Mouse (Mus musculus): ENCODE results near the gene Slbp.

The Slbp gene

DNA sequence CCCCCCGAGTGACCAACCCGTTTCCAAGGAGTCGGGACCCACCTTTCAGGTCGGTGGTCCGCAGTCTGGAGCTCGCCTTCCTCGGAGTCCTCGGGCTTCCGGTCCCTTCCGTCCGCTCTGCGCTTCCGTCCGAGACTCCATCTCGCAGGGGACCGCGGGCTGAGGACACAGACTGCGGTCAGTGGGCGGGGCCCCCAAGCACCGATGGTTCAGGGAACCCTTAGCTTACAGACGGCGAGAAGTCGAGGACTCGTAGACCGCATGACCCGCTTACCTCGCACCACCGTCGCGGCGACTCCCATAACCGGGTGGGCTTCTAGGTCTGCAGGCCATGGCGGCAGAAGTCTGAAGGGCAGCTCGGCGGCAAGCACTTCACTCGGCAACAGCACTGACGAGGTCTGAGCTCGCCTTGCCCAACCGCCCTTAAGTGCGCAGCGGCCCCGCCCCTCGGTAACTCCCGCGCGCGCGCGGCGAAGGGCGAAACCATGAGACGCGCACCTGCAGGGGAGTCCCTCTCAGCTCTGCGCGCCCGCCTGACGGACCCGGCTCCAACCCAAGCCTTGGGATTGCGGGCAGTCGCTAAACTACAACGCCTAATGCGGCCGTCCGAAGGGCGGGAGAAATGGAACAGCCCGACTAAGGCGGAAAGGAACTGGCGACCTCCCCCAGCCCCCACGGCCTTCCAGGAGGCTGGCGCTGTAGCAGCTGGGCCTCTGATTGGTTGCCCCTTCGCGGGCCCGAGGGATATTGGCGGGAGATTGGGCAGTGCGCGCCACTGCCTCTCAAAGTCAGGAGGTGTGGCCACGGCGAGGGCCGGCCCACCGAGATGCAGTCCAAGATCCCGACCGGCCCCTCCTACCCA is at the start of gene Slbp:
Gene Slbp, minus strand, starts transcription at position 654 of the 862 bp plus-strand sequence.
- peak; percentile 99 for DNase-seq (ENCODE audit: low read depth, low spot score)

DNA sequence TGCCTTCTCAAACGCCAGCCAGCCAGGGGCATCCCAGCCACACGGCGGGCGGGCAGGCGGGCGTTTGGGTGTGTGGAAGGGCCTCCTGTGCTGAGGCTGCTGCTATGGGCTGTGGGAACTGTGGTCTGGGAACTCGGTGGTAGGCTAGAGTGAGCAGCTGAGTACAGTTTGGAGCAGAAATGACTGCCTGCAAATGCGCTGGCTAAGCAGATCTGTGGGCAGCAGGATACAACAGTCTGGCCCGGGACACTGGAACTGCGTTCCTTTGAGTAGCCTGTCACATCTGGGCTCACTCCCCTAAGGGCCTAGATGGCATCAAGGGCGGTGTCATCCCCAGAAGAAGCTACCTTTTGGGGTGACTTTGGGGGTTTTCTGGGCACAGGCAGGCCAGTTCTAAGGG is 49.5 kb upstream of the Slbp start:
- DNase-seq (ENCODE audit: low read depth, low spot score), result no peak

DNA sequence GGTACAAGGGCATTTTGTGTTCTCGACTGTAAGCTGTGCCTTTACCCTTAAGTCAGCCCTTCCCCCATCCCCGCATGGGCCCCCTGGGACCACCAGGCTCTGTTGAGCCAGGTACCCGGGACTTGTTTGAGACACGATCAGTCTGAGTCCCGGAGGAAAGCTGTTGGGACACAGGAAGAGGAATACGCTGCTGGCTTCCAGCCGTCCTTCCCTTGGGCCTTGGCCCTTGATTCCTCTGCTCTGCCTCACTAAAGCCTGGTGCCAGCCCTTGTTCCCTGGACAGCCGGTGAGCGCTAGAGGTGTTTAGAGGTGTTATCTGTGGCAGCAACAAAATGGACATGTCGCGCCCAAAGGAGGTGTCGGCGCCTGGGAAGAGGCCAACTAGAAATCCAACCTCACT is 47.6 kb upstream of the Slbp start:
- no peak for DNase-seq (ENCODE audit: low read depth, low spot score)

DNA sequence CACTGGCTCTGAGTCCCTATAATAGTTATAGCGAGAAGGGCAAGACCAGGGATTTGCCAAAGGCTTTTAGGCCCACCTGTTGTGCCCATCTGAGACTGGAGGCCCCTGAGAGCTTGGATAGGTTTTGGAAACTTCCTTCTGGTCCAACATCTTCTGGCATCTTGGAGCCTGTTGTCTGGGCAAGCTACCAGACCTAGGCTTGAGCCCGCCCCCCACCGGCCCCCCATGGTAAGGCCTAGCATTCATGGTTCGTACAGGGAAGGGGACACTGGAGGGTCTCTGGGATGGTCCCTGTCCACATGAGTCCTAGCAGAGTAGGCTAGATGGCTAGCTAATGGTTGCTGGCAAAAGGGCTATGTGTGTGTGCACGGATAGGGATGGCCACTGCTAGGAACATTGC is 46.3 kb upstream of the Slbp start:
- no peak for DNase-seq (ENCODE audit: low read depth, low spot score)

DNA sequence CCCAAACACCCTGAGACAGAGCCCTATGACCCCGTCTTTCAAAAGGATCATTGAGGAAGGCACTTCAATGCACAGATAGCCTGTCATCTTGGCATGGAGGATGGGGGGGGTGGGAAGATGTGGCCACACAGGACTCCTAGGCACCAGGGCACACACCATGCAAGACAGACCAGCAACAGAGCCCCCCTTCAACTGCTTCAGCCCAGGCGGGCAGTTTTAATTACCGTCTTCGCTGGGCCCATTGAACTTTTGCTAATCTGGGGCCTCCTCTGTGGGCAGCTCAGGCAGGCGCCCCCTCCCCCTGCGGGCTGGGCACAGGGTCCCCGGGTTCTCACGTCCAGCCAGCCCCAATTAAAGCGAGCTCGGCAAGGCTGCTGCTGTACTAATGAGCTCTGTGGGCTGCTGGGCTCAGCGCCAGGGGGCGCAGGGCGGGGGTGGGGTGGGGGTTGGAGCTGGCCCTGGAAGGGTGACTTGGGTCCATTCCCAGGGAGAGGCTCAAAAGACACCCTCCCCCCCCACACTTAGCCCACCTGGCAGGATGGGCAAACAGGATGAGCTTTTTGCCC is 45.7 kb upstream of the Slbp start:
- DNase-seq (ENCODE audit: low read depth, low spot score), result no peak

DNA sequence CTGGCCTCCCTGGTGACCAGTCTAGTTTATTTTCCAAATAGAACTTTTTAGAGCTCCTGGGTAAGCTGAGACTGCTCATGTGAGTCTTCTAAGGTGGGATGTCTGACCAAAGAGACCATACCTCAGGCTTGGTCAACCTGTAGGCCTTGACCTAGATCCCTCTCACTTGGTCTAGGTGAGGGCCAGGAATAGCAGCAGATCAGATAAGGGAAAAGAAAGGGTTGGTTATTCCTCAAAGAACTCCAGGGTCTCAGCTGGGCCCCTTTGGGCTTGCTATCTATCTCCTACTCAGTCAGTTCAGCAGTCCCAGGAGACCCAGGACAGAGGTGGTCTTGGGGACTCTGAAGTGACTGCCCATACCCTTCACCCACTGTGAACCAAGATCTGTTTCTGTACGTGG is 45.2 kb upstream of the Slbp start:
- no peak for DNase-seq (ENCODE audit: low read depth, low spot score)

DNA sequence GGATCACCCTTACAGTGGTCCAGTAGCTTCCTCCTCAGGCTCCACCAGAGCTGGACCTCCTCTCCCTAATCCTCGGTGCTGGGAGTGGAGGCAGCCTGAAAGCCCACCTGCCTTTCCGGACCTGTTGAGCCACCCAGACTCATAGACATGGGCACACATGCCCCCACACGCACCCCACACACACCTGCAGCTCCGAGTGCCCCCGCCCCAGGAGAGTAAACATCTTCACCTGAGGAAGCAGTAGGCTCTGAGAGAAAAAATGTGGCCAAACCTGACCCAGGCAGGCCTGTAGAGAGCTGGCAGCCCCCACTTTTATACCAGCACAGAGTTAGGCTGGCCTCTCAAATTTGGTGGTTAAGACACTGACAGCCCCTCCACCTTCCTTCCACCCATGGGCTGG is 44.1 kb upstream of the Slbp start:
- DNase-seq (ENCODE audit: low read depth, low spot score), result no peak

DNA sequence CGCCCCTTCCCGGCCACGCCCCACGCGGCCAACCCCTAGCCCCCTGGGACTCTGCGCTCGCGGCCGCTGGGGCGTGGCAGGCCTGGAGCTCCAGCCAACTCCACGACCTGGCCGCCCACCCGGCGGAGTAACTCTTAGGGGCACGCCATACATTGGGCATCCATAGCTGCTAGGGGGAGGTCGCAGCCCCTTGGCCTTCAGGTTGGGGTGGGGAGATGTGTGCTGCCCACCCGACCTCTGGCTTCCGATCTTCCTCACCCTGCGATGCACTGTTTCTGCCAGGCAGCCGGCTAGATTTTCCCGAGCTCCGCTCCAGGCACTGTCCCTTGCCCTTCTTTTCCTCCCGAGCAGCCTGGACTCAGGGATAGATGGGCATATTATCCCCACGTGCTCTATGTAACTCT is 43.3 kb upstream of the Slbp start:
- DNase-seq (ENCODE audit: low read depth, low spot score), result peak; percentile 69

DNA sequence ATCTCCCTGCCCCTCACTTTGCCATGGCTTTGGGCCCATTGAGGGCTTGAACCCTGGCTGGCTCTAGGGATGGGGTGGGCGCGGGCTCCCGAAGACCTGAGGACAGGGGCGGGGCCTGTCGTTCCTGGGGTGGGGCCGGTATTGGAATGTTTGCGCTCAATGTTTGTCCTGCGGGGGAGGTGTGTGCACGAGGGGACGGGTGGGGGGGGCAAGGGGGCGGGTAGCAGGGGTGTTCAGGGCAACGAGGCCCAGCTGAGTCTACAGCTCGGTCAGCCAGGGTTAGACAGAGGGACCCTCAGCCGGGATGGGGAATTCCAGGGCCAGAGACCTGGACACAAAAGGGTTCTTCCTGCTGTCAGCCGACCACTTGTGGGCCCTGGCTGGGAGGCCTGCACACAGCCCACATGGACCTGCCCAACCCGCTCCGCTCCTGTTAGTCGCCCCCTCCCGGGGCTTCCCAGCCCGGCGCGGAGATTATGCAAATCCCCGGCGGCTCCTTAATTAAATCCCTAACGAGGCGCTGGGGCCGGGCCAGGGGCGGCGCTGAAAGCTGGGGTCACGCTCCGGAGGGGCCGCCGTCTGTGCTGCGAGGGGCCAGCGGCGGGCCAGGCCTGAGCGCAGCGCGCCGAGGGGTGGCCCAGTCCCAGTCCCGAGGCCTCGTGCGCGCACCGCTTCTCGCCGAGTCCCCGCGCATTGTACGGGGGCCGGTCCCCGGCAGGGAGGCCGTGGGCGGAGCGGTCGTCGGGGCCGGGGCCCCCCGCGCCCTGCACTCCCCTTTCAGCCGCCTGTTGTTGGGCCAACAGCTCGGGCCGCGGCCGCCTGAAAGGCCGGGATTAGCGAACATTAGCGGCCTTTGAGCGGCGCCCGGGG is 42.7 kb upstream of the Slbp start:
- peak; percentile 81 for DNase-seq (ENCODE audit: low read depth, low spot score)

DNA sequence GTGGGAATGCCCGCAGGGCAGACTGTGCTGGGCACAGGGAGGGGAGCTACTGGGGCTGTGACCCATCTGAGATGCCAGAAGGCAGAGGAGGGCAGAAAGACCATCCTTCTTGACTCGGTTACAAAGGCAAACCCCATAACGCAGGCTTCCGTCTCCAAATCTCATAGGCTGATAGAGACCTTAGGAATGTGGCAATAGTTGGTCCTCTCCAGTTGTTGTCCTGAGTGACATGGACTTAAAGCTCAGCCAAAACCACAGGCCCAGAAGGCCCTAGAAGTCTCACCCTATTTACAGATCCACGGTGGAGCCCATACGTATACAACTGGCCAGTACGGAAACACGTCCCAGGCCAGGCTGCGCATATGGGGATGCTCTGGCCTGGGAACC is 42.1 kb upstream of the Slbp start:
- peak; percentile 15 for DNase-seq (ENCODE audit: low read depth, low spot score)

DNA sequence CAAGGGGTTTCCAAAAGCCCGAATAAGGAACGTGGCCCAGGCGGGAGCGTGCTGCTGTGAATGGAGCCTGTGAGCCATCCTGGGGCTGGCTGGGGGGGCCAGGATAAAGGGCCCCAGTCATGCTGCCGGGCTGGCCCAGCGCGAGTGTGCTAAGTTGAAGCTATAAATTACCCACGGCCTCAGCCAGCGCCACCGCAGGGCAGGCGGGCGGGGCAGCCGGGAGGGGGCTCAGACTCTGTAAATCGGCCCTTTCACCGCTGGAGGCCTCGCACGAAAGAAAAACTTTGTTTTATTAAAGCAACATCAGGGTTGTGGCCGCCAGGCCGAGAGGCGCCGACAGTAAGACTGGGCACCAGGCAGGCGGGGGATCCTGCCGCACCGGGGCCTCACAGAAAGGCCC is 40.0 kb upstream of the Slbp start:
- DNase-seq (ENCODE audit: low read depth, low spot score), result no peak

DNA sequence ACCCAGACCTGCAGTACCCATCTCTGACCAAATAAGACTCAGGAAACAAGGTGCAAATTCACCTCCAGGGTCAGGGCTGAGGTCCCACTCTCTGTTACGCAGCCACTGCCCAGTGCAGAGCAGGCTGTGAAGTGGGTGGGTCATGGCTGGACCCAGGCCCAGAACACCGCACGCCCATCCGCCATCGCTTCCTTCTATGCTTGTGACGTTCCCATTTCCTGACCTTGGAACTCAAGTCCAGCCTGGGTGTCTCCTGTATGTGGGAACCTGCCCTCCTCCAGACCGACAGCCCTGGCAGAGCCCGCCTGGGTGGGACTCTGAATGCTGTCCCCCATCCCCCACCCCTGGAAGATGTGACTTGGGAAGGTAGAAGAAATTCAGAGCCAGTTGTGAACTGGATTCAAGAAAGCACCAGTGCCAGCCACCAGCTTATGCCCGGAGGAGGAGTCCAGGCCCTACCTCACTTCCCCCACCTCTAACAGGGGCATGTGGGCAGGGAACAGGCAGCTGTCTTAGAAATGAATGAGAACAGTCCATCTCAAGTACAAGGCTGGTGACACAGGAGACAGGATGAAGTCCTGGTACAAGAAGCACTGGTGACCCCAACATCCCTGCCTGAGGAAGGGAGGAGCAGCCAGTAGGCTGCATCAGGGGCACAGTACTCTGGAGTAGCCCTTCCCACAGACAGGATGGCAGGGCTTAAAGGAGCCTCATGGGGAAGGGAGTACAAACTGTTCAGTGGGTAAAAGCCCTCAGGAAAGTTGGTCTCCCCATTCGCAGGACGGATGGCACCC is 37.7 kb upstream of the Slbp start:
- DNase-seq (ENCODE audit: low read depth, low spot score), result no peak

DNA sequence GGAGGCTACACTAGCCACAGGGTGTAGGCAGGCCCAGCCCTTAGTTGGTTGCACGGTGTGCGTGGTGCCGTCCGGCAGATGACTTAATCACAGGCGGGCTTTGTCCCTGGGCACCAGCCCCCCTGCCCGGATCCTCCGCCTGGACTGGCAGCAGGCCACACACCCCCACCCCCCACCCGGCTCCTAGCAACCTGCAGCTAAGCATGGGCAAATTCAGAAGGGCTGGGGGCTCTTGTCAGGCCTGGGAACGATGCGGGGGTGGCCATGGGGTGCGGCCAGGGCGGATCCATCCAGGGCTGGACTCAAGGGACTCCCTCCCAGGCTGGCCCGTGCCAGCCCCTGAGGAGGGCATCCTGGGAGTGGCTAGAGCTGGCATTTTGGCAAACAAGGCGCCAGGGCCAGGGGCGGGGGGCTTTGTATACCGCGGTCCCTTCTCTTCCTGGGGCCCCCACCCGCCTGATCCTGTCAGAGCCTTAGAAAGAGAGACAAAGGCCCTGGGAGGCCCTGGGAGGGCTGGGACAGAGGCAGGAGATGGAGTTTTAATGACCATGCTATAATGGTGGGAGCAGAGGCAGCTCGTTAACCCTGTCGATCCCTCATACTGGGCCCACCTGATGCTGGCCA is 37.0 kb upstream of the Slbp start:
- no peak for DNase-seq (ENCODE audit: low read depth, low spot score)

DNA sequence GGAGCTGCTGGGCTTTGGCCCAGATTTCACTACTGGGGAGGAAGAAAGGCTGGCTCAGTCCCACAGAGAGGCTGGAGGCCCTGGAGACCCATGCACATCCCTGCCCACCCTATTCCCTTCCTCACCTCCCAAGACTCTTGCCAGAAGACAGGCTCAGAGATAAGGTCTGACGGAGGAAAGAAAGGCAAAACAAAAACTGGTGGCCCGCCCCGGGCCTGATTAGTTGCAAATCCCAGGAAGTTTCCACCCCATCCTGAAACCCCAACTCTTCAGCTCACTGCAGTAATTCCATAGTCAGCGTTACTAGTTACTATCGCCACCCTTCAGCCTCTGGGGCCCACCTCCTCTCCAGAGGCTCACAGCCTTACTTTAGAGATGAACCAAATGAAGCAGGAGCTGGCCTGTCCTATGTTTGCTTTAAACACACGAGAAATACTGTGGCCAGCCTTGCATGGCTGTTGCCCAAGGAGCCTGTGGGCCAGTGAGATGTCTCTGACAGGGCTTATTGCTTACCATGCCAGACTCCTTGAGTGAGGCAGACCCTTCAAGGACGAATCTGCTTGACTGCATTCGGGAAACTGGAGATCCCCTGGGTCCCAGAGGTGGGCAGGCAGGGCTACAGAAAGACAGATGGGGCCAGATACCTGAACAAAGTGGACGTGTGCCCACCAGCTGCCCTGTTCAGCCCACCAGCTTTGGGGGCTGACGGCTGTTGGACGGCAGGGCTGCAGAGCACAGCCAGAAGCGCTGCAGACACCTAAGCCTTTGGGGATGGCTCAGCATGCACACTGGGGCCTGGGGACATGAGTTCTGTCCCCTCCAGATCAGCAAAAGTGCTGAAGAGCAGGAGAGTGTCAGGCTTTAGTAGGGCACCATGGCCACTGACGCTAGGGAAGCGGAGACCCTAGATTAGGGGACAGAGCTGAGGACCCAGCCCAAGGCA is 36.2 kb upstream of the Slbp start:
- no peak for DNase-seq (ENCODE audit: low read depth, low spot score)

DNA sequence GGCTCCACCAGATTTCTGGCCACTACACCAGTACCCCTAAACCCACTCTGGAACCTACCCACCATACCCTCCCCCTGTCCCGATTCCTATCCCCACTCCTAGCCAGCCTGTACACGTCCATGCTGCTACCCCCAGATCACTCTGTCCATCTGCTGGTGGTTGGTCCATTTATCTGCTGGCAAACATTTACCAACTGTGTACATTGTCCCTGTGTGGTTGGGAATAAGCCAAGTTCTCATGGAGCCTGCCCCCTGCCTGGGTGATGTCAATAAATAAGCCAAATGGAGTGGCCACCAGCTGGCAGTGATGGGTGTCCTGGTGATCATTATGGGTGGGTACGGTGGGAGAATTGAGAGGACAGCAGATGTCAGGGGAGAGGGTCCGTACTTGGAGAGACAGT is 34.8 kb upstream of the Slbp start:
- DNase-seq (ENCODE audit: low read depth, low spot score), result no peak

DNA sequence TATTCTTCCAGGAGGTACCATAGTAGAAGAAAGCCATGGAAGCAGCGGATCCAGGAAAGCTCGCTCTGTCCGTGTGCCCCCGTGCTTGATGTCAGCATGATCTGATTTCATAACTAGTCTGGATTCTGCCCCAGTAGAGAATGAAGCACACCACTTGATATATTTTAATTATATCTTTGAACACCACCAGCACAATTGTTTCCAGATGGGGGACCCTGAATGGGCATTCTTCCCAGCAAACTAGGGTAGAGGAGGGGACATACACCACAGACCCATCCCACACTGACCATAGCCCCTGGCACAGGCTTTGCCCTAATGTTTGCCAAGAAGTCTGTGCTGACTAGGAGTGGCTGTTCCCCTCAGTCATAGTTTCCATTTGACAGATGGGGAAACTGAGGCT is 32.6 kb upstream of the Slbp start:
- no peak for DNase-seq (ENCODE audit: low read depth, low spot score)

DNA sequence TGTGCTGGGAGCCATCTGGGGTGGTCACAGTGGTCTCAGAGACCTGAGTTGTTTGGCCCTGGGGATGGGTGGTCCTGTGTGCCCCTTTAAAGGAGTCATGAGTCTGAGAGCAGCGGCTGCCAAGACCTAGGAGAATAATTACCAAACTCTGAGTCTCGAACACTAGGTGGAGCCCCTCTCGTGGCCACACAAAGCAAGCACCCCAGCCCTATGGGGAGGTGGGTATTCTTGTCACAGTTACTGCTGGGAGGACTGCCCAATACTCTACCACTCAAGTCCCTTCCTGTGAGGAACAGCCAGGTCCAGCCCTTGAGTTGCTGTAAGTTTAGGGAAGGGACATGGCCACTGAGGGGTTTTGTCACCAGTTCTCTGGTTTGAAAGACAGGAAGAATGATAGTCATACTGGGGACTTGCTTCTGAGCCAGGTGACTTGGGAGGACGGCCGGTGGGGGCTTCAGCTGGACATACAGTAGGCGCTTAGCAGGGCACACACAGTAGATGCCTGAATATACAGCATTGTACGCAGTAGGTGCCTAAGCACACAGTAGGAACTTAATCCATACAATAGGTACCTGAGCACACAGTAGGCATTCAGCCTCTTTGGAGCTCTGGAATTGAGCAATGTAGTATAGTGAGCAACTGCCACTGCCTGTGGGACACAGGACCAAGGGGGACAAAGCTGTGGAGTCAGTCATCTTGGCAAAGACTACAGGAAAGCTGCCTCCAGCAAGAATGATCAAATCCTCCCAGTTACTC is 31.7 kb upstream of the Slbp start:
- DNase-seq (ENCODE audit: low read depth, low spot score), result peak; percentile 62

DNA sequence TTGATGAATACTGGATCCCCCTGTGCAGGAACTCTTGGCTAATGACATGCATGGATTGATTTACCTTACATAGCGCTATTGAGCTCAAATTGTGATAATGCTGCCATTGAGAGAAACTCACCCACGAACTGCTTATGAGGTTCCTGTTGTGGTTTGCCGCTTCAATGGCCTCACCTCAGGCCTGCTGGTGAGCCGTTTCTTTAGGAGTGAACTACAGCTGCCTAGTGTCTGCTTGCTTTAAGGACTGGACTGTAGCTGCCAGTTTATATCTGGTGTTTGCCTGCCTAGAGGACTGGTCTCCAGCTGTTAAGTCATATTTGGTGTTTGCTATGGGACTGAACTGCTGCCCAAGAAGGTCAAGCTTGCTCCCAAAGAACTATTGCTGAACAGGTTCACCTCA is 30.6 kb upstream of the Slbp start:
- DNase-seq (ENCODE audit: low read depth, low spot score), result peak; percentile 71

DNA sequence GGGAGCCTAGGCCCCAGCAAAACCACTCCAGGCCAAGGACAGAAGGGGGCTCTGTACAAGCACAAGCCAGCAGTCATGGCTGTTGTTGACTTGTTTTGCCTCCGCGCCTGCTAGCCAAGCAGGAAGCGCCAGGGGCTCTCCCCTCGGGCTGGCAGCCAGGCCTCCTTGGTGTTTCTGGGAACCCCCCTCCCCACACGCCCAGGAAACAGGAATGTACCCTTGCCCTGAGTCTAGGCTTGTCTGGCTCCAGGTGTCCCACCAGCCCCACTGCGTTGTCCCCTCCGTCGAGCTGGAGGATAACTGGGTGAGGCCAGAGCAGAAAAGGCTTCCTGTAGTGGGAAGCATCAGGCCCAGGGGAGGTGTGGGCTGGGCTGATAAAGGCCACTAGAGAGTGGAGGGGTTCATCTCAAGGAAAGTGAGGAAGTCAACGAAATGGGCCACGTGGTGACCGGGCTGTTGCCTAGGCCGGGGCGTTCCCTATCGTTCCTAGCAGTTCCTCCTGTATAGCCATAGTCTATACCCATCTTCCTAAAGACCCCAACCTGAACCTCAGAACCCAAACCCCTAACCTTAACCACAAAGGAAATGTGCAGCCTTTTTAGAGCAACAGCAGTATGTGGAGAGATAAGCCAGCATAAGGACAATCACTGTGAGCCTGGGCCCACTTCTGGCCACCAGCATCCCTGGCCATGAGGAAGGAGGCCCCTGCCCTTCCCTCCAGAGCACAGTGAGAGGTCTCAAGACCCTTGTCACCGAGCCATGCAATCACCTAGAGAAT is 29.4 kb upstream of the Slbp start:
- DNase-seq (ENCODE audit: low read depth, low spot score), result no peak

All from A20 (cell line).